Mouse (Mus musculus) E14TG2a.4 (cell line): ENCODE measurements at regions not wholly inside any gene's neighbourhood (a gene's known extent, or its start where the extent isn't known, plus 50 kb on each side); places are given as distances from the start of the nearest gene placed in this dataset.

ENCODE experiments used
- CTCF ChIP-seq: conservative IDR thresholded peaks from 2 replicates; pipeline ENCODE4 v1.5.1; 2014; ENCODE audit warnings: low read length
- POU5F1 ChIP-seq: IDR thresholded peaks from 2 replicates; pipeline ENCODE4 v1.6.1; 2014; ENCODE audit warnings: low read length, borderline replicate concordance

GRCm38 (mm10) chr10:117991176-117991575, 145.3 kb upstream of the Rap1b start:
- TF ChIP-seq CTCF (no peak), POU5F1 (no peak)
